Mouse (Mus musculus) stomach, postnatal 0 days (tissue): ENCODE results near the gene Sox2. TPM values are rescaled to one million over a fixed set of nuclear protein-coding genes. Genes with fewer than 3 reads are reported as not detected.

Experiments used
- ATAC-seq: fragments of 200-750 bp; cut with Nextera tagmentation; 2 replicates; pipeline ENCODE4 v1.8.0; 2017; ENCODE audit not compliant: low FRiP score, low TSS enrichment
- DNase-seq: peaks from one replicate; pipeline ENCODE4 v3.0.0-alpha.2; 2016; ENCODE audit warnings: low spot score
- H3K27ac ChIP-seq: fragments of 300-500 bp; sonication (generic); replicated peaks from 2 replicates; pipeline ENCODE4 v1.5.1; 2014; ENCODE audit warnings: mild to moderate bottlenecking, control low read depth
- H3K27me3 ChIP-seq: fragments of 300-500 bp; sonication (generic); 2 replicates; pipeline ENCODE4 v1.6.1; 2014; ENCODE audit warnings: low read length; ENCODE audit not compliant: control insufficient read depth, insufficient read depth
- H3K36me3 ChIP-seq: fragments of 300-500 bp; sonication (generic); 2 replicates; pipeline ENCODE4 v1.6.1; 2014; ENCODE audit warnings: low read length, mixed read lengths; ENCODE audit not compliant: control insufficient read depth, insufficient read depth
- H3K4me1 ChIP-seq: fragments of 300-500 bp; sonication (generic); replicated peaks from 2 replicates; pipeline ENCODE4 v1.6.1; 2014; ENCODE audit warnings: antibody characterized with exemption; ENCODE audit not compliant: control insufficient read depth, insufficient read depth
- H3K4me2 ChIP-seq: fragments of 300-500 bp; sonication (generic); replicated peaks from 2 replicates; pipeline ENCODE4 v1.6.1; 2014; ENCODE audit warnings: low read depth, mild to moderate bottlenecking, control low read depth, moderate library complexity
- H3K4me3 ChIP-seq: fragments of 300-500 bp; sonication (generic); 2 replicates; pipeline ENCODE4 v1.5.1; 2014; ENCODE audit warnings: low read depth, low read length, control low read depth
- H3K9ac ChIP-seq: fragments of 300-500 bp; sonication (generic); 2 replicates; pipeline ENCODE4 v1.6.1; 2014; ENCODE audit warnings: mild to moderate bottlenecking, low read length, control low read depth, mixed read lengths
- H3K9me3 ChIP-seq: fragments of 300-500 bp; sonication (generic); 2 replicates; pipeline ENCODE4 v1.6.1; 2016; ENCODE audit warnings: low read length; ENCODE audit not compliant: control insufficient read depth
- CTCF ChIP-seq: IDR thresholded peaks from 2 replicates; pipeline ENCODE4 v1.5.1; 2016; ENCODE audit warnings: antibody characterized with exemption, low read depth, mild to moderate bottlenecking, moderate library complexity
- EP300 ChIP-seq: optimal IDR thresholded peaks from 2 replicates; pipeline ENCODE3; 2016; ENCODE audit warnings: antibody characterized with exemption
- WGBS: fragments of 180-500 bp; shearing (Covaris S2); extraction: QIAGEN DNeasy Blood & Tissue Kit; methylation state at CpG from one replicate; pipeline ENCODE4 v1.1.7; 2014; 5-methylcytosine and 5-hydroxymethylcytosine counted together
- polyA plus RNA-seq: library from polyadenylated mRNA; unstranded; fragments of >200 nt; fragmentation: Nextera tagmentation; extraction: Ambion mirVana; gene quantifications from 2 replicates; pipeline ENCODE4 v1.2.1, GENCODE M21; 2015

Sox2 gene
- polyA plus RNA-seq, 1 experiment from 2014 or later, result 14.7 TPM

- 3% methylated on average over 53 of the region's 53 CpGs for WGBS
- H3K9ac ChIP-seq, result peak overlapping the region; percentile 63
Observed at GRCm38 (mm10) chr3:34662712-34663655, 12.8 kb downstream of the Sox2 start.

DNA sequence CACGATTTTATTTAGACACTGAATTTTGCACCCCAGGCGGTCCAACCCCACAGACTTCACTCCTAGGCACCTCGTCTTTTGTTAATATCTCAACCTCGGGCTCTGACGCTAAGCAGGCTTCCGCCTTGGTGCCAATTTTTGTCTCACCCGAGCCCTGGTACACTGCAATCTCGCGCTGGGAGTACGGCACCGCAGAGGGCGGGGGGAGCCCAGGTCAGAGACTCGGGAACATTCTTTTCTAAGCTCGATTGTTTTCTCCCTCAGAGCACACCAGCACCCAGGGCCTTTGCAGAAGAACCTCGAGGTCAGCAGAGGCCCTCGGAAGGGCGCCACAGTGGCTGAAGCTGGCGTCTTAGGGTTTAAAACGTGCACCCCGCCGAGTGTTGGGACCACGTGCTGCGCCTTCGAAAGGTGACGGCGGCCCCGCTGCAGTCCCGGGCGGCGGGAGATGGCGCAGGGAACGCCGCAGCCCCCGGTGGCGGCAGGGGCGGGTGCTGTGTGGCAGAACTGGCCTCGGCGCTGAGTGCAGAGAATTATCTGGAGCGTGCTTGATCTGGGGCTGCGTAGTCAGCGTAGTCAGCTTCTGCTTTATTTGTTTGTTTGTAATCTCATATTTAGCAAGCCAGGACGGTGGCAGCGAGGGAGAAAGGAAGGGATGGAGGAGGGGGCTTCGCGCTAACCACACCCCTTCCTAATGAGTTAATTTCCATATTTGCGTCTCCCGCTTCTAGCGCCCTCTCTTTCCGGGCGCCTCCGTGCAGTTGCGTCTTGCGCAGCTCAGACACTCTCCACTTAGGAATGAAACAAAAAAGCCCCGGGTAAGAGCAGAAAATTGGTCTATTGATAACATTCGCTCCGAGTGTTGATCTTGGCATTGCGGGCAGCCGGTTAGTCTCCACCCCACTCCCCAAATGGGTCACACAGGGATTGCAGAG is 13.8 kb downstream of the Sox2 start:
- DNase-seq, result peak; percentile 70
- H3K36me3 ChIP-seq, result no peaks in the 10 kb centered on the region
- TF ChIP-seq EP300 (no peak), CTCF (peak; percentile 10; the same call in 1 of the 2 replicates)
- H3K27ac ChIP-seq, result peak overlapping the region; percentile 95
- 1% methylated on average over 58 of the region's 58 CpGs for WGBS
- H3K27me3 ChIP-seq, result peaks cover 2% of the 10 kb centered on the region; the same call in 1 of the 2 replicates
- peak overlapping the region; percentile 68 for H3K4me2 ChIP-seq
- peak overlapping the region; percentile 48 for H3K4me3 ChIP-seq
- ATAC-seq, result peak; percentile 76
- H3K4me1 ChIP-seq, result no peaks in the 10 kb centered on the region
- peak overlapping the region; percentile 63 for H3K9ac ChIP-seq
- H3K9me3 ChIP-seq, result no peaks in the 10 kb centered on the region

More at GRCm38 (mm10) chr3:34662712-34663655, 12.8 kb downstream of the Sox2 start:
- ATAC-seq (no peak), DNase-seq (peak; percentile 47)
- H3K4me1 ChIP-seq, result no peaks in the 10 kb centered on the region
- no peaks in the 10 kb centered on the region for H3K36me3 ChIP-seq
- peak overlapping the region; percentile 68 for H3K4me2 ChIP-seq
- TF ChIP-seq EP300 (no peak), CTCF (no peak)
- H3K27me3 ChIP-seq, result peaks cover 4% of the 10 kb centered on the region; the same call in 1 of the 2 replicates
- peak overlapping the region; percentile 95 for H3K27ac ChIP-seq
- peak overlapping the region; percentile 48 for H3K4me3 ChIP-seq
- H3K9me3 ChIP-seq, result no peaks in the 10 kb centered on the region

DNA sequence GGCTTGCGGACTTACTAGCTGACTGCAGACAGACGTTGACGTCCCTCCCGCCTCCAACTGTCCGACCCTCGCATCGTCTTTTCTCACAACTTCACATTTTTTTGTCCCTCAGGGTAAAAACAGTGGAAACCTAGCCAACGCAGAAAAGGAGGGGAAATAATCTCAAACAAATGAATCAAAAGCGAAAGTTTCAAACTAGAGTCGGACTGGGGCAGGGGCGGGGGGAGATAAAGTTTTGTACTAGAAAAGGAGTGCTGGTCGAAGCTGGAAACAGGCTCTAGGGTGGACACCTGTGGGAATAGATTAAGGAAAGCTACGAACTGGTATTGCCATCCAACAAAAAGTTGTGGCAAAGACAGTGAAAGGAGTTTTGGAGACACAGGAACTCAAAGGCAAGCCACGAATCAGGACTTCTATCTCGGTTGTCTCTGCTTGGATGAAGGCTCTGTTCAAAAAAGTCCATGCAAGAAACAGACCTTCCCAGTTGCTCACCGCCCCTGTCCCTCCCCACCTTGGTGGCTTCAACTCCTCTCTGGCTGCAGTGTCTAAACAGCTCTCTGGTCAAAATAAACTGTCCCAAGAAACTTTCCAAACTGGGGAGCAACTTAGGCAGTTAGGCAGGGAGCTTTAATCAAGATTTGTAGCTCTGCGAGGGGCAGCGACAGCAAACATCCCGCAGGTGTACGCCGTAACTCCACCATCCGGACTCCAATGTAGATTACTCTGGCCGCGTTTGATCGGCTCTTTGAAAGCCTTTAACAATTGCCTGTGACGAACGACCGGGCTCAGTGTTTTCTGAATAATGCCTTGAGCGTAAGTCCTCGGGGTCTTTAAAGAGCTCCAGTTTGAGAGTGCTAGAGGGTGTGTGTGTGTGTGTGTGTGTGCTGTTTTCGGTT is 14.7 kb downstream of the Sox2 start:
- no peaks in the 10 kb centered on the region for H3K9me3 ChIP-seq
- peak overlapping the region; percentile 63 for H3K9ac ChIP-seq
- ATAC-seq (no peak; the same call in 1 of the 2 replicates), DNase-seq (peak; percentile 63)
- H3K4me3 ChIP-seq, result peak overlapping the region; percentile 48
- no peaks in the 10 kb centered on the region for H3K4me1 ChIP-seq
- H3K36me3 ChIP-seq, result no peaks in the 10 kb centered on the region
- H3K4me2 ChIP-seq, result peak overlapping the region; percentile 68
- TF ChIP-seq CTCF (no peak), EP300 (no peak)
- WGBS, result 2% methylated on average over 31 of the region's 31 CpGs
- peaks cover 2% of the 10 kb centered on the region; the same call in 1 of the 2 replicates for H3K27me3 ChIP-seq
- peak overlapping the region; percentile 95 for H3K27ac ChIP-seq

DNA sequence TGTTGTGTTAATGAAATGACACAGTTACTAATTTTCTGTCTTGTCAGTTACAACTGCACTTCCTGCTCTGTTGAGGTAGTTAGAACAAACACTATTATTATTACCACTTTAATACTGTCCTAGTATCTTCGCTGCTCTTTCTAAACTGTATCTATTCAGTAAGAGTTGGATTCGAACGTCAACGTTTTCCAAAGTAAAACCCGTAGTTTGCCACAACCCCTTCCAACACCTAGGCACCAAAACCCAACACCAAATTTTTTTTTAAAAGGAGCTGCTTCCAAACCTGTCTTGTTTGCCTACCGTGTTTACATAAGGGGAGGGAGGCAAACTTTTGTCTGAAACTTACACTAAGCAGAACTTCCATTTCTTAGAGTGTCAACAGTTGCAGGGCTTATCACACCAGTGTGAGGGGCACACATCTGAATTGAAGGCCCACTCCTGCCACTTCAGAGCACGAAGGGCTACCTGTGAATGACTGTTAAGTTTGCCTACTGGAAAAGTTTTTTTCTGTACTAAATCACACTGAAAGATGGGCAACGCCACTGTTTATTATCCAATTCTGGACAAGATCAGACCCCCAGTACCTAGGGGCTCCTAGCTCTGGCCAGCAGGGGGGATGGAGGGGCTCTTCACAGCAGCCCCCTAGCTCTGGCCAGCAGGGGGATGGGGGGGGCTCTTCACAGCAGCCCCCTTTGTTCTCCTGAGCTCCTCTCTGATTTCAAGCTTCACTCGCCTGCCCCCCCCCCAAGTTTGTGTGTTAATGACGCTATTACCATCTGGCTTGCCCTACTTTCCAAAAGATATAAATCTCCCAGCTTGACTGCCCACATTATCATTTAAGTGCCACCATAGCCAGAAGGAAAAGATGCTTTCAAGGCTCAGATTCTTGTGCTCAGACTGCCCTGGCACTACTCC is 15.8 kb downstream of the Sox2 start:
- WGBS, result 5% methylated on average over 10 of the region's 10 CpGs
- Histone ChIP-seq H3K36me3 (no peaks in the 10 kb centered on the region), H3K27me3 (peaks cover 2% of the 10 kb centered on the region; the same call in 1 of the 2 replicates), H3K4me2 (peak overlapping the region; percentile 68), H3K4me3 (peak overlapping the region; percentile 48; the same call in 1 of the 2 replicates), H3K4me1 (no peaks in the 10 kb centered on the region), H3K9me3 (no peaks in the 10 kb centered on the region), H3K27ac (peak overlapping the region; percentile 30), H3K9ac (no peak overlapping the region)
- ATAC-seq, result no peak
- DNase-seq, result no peak
- TF ChIP-seq EP300 (no peak), CTCF (no peak)
